Mouse (Mus musculus): ENCODE results near the gene Ncoa1. TPM values are rescaled to one million over a fixed set of nuclear protein-coding genes. Genes with fewer than 3 reads are reported as not detected.

Gene Ncoa1
- total and polyA plus RNA-seq, 3 experiments, result 36.0 to 65.0 (median 45.0) TPM

DNA sequence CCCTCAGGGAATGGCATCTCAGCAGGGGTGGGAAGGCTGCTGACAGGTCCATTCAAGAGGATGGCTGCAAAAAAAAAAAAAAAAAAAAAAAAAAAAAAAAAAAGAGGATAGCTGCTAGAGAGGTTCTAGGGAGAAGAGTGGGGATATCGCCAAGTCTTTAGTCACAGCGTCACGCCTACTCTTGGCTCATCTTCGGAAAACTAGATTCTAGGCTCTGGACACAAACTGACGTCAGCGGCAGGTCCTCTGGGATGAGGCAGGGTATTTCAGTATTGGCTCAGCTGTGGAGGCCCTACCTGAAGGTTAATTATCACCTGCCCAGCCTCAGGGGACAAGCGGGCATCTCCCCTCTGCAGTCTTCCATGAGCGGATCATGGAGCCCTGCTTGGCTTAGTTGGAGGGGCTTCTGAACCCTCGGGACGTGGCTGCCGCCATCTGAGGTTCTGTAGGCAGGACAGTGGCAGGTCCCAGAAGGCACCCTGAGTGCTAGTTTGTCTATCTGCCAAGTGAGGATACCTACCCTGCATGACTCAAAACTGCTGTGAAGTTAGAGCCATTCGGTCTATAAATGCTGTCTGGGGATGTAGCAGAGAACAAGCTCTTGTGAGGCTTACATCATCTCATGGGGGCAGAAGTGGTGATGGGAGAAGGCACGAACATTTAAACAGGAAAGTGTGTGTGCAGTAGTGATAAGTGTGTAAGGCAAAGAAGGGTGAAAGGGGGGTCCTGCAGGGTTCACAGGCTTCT is 275.4 kb downstream of the Ncoa1 start:
- Histone ChIP-seq H3K27me3 (ENCODE audit: control insufficient read depth in 1 of 2, insufficient read depth in 2 of 2, low read length in 2 of 2) (no peaks in the 10 kb centered on the region), H3K79me2 (ENCODE audit: control insufficient read depth, insufficient read depth, low read length, poor library complexity) (no peaks in the 10 kb centered on the region), H3K36me3 (ENCODE audit: control insufficient read depth in 1 of 2, insufficient read depth in 2 of 2, low read length in 2 of 2) (no peaks in the 10 kb centered on the region), H3K27ac (ENCODE audit: control insufficient read depth, low read depth, low read length) (no peak overlapping the region), H3K4me3 (ENCODE audit: control insufficient read depth in 1 of 2, insufficient read depth in 1 of 2, low read depth in 2 of 2, low read length in 2 of 2) (no peak overlapping the region), H3K9me3 (replicated peaks; ENCODE audit: insufficient read depth, low read length) (no peaks in the 10 kb centered on the region), H3K9ac (ENCODE audit: control insufficient read depth, low read depth, low read length, poor library complexity, severe bottlenecking) (no peak overlapping the region), H3K4me1 (ENCODE audit: control insufficient read depth in 1 of 2, insufficient read depth in 2 of 2, low read length in 2 of 2) (no peaks in the 10 kb centered on the region)
- no peak for DNase-seq (ENCODE audit: low read depth, low spot score)
- TF ChIP-seq ZNF384 (IDR thresholded peaks at IDR 0.05; ENCODE audit: low read depth, low read length), result peak; percentile 49; the same call in 1 of the 2 replicates
- TF ChIP-seq RCOR1 (IDR thresholded peaks at IDR 0.05; ENCODE audit: low read depth, low read length), result no peak

DNA sequence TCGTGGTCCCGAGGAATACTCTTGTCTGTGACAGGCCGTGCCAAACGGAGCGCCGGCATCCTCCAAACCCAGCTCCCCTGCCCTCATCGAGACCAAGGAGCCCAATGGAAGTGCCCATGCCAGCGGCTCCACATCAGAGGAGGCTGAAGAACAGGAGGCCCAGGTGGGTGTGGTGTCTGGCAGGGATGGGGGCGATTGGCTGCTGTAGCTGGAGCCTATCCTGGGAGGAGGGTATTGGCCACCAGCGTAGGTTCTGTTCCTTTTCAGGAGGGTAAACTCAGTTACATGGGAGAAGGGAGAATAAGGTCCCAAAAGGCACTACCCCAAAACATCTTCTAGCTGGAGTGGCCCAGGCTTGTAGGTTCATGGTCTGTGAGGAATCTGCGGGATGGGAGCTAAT is 277.7 kb downstream of the Ncoa1 start:
- Histone ChIP-seq H3K9ac (ENCODE audit: control insufficient read depth, low read depth, low read length, poor library complexity, severe bottlenecking) (no peak overlapping the region), H3K36me3 (ENCODE audit: control insufficient read depth in 1 of 2, insufficient read depth in 2 of 2, low read length in 2 of 2) (no peaks in the 10 kb centered on the region), H3K4me1 (ENCODE audit: control insufficient read depth in 1 of 2, insufficient read depth in 2 of 2, low read length in 2 of 2) (no peaks in the 10 kb centered on the region), H3K27me3 (ENCODE audit: control insufficient read depth in 1 of 2, insufficient read depth in 2 of 2, low read length in 2 of 2) (no peaks in the 10 kb centered on the region), H3K9me3 (replicated peaks; ENCODE audit: insufficient read depth, low read length) (no peaks in the 10 kb centered on the region), H3K79me2 (ENCODE audit: control insufficient read depth, insufficient read depth, low read length, poor library complexity) (no peaks in the 10 kb centered on the region), H3K4me3 (ENCODE audit: control insufficient read depth in 1 of 2, insufficient read depth in 1 of 2, low read depth in 2 of 2, low read length in 2 of 2) (no peak overlapping the region), H3K27ac (ENCODE audit: control insufficient read depth, low read depth, low read length) (no peak overlapping the region)
- DNase-seq (ENCODE audit: low read depth, low spot score), result no peak
- TF ChIP-seq ZC3H11A (IDR thresholded peaks at IDR 0.05; ENCODE audit: low read depth, low read length) (no peak), NELFE (IDR thresholded peaks at IDR 0.05; ENCODE audit: low read depth, low read length) (no peak), POLR2A (IDR thresholded peaks at IDR 0.05; ENCODE audit: control insufficient read depth in 1 of 2, insufficient read depth in 1 of 2, low read depth in 1 of 2, low read length in 2 of 2, poor library complexity in 1 of 2) (no peak), RCOR1 (IDR thresholded peaks at IDR 0.05; ENCODE audit: low read depth, low read length) (no peak), TCF12 (IDR thresholded peaks at IDR 0.05; ENCODE audit: low read depth, low read length) (no peak)

DNA sequence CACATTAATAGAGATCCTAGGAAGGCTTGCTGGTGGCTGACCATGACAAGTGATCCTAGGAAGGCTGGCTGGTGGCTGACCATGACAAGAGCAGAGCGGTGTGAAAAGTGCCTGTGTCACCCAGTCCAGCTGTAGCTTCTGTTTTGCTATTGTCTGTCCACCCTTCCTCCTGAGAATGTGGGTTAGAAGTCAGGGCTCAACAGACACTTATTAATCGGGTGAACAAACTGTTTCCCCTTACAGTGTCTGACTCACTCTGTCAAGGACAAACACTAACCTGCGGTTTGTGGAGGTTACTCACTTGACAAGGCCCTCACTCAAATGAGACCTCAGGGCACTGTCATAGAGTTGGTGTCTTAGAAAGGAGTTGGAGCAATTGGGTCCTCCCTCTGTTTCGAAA is 278.3 kb downstream of the Ncoa1 start:
- no peak for DNase-seq (ENCODE audit: low read depth, low spot score)
- H3K79me2 ChIP-seq (ENCODE audit: control insufficient read depth, insufficient read depth, low read length, poor library complexity), result no peaks in the 10 kb centered on the region
- TF ChIP-seq MYC (IDR thresholded peaks at IDR 0.05; ENCODE audit: low read depth, low read length), result no peak
- TF ChIP-seq E2F4 (IDR thresholded peaks at IDR 0.05; ENCODE audit: borderline replicate concordance, low read depth, low read length), result no peak
- no peak for TF ChIP-seq TAL1 (IDR thresholded peaks at IDR 0.05; ENCODE audit: low read length)
- TF ChIP-seq MAX (IDR thresholded peaks at IDR 0.05; ENCODE audit: low read length), result no peak
- TF ChIP-seq EP300 (IDR thresholded peaks at IDR 0.05; ENCODE audit: low read depth in 1 of 2, low read length in 2 of 2), result no peak
- no peaks in the 10 kb centered on the region for H3K27me3 ChIP-seq (ENCODE audit: control insufficient read depth in 1 of 2, insufficient read depth in 2 of 2, low read length in 2 of 2)
- no peak overlapping the region for H3K9ac ChIP-seq (ENCODE audit: control insufficient read depth, low read depth, low read length, poor library complexity, severe bottlenecking)
- H3K9me3 ChIP-seq (replicated peaks; ENCODE audit: insufficient read depth, low read length), result no peaks in the 10 kb centered on the region
- H3K4me1 ChIP-seq (ENCODE audit: control insufficient read depth in 1 of 2, insufficient read depth in 2 of 2, low read length in 2 of 2), result no peaks in the 10 kb centered on the region
- no peaks in the 10 kb centered on the region for H3K36me3 ChIP-seq (ENCODE audit: control insufficient read depth in 1 of 2, insufficient read depth in 2 of 2, low read length in 2 of 2)
- no peak overlapping the region for H3K27ac ChIP-seq (ENCODE audit: control insufficient read depth, low read depth, low read length)
- H3K4me3 ChIP-seq (ENCODE audit: control insufficient read depth in 1 of 2, insufficient read depth in 1 of 2, low read depth in 2 of 2, low read length in 2 of 2), result no peak overlapping the region

Other genes with a start within 250 kb of the Ncoa1 start
- gene Ptrhd1, start 243.2 kb downstream of the Ncoa1 start, total RNA-seq (2012; rRNA removed), result 3.8 TPM in 2 replicates
- gene Ptrhd1, start 243.2 kb downstream of the Ncoa1 start, polyA plus RNA-seq (2012; ENCODE audit: insufficient read depth in 1 of 2, insufficient read length in 2 of 2, low read depth in 1 of 2, low replicate concordance in 2 of 2, missing spikeins in 1 of 2), result 1 to 10 TPM in 1 of 2 experiments, not detected in 1; 5.3 TPM
- gene Cenpo, start 242.9 kb downstream of the Ncoa1 start, total RNA-seq (2012; rRNA removed), result 29.2 and 33.3 TPM in 2 replicates
- gene Cenpo, start 242.9 kb downstream of the Ncoa1 start, polyA plus RNA-seq (2012; ENCODE audit: insufficient read depth in 1 of 2, insufficient read length in 2 of 2, low read depth in 1 of 2, low replicate concordance in 2 of 2, missing spikeins in 1 of 2), result 10 to 100 TPM in 1 of 2 experiments, not detected in 1; 35.5 TPM
- 40.1 and 41.9 TPM in 2 replicates for gene Itsn2, start 115.5 kb upstream of the Ncoa1 start, total RNA-seq (2012; rRNA removed)
- gene Itsn2, start 115.5 kb upstream of the Ncoa1 start, polyA plus RNA-seq (2012; ENCODE audit: insufficient read depth in 1 of 2, insufficient read length in 2 of 2, low read depth in 1 of 2, low replicate concordance in 2 of 2, missing spikeins in 1 of 2), result 100 to 1,000 TPM in 1 of 2 experiments, 10 to 100 TPM in 1; 47.5 to 218 TPM
- not detected in 2 replicates for gene Gm3625, start 115.7 kb upstream of the Ncoa1 start, total RNA-seq (2012; rRNA removed)
- gene Gm3625, start 115.7 kb upstream of the Ncoa1 start, polyA plus RNA-seq (2012; ENCODE audit: insufficient read depth in 1 of 2, insufficient read length in 2 of 2, low read depth in 1 of 2, low replicate concordance in 2 of 2, missing spikeins in 1 of 2), result not detected

Data from MEL (cell line).